Mouse (Mus musculus) heart, embryonic 13.5 days (tissue): ENCODE data around the gene Nat8f4. TPM values are rescaled to one million over a fixed set of nuclear protein-coding genes. Genes with fewer than 3 reads are reported as not detected.
"Not testable (repeated sequence)": the region's sequence is repeated elsewhere in the genome, so short reads cannot be mapped to it uniquely, and the experiment has no call there.

Source experiments
- ATAC-seq: fragments of 200-750 bp; cut with Nextera tagmentation; 2 replicates; pipeline ENCODE4 v1.8.0; 2017; ENCODE audit warnings: moderate TSS enrichment; ENCODE audit not compliant: insufficient number of reproducible peaks, low FRiP score, low TSS enrichment; ENCODE audit errors: extremely low read depth
- H3K27ac ChIP-seq: fragments of 300-500 bp; sonication (generic); replicated peaks from 2 replicates; pipeline ENCODE4 v1.5.1; 2015; ENCODE audit warnings: moderate library complexity, mild to moderate bottlenecking, inconsistent platforms
- H3K27me3 ChIP-seq: fragments of 300-500 bp; sonication (generic); replicated peaks from 2 replicates; pipeline ENCODE4 v1.6.1; 2015; ENCODE audit warnings: mild to moderate bottlenecking, inconsistent platforms
- H3K36me3 ChIP-seq: fragments of 300-500 bp; sonication (generic); 2 replicates; pipeline ENCODE4 v1.6.1; 2015; ENCODE audit warnings: mild to moderate bottlenecking, inconsistent platforms
- H3K4me1 ChIP-seq: fragments of 300-500 bp; sonication (generic); 2 replicates; pipeline ENCODE4 v1.6.1; 2015; ENCODE audit warnings: inconsistent platforms
- H3K4me2 ChIP-seq: fragments of 300-500 bp; sonication (generic); 2 replicates; pipeline ENCODE4 v1.6.1; 2015; ENCODE audit warnings: inconsistent platforms, mild to moderate bottlenecking, moderate library complexity
- H3K4me3 ChIP-seq: fragments of 300-500 bp; sonication (generic); 2 replicates; pipeline ENCODE4 v1.5.1; 2015; ENCODE audit warnings: moderate library complexity, mild to moderate bottlenecking, inconsistent platforms
- H3K9ac ChIP-seq: fragments of 300-500 bp; sonication (generic); 2 replicates; pipeline ENCODE4 v1.6.1; 2015; ENCODE audit warnings: inconsistent platforms, mild to moderate bottlenecking, moderate library complexity
- H3K9me3 ChIP-seq: fragments of 300-500 bp; sonication (generic); 2 replicates; pipeline ENCODE4 v1.6.1; 2016; ENCODE audit warnings: inconsistent platforms
- WGBS: fragments of 180-500 bp; shearing (Covaris S2); methylation state at CpG from one replicate; pipeline ENCODE4 v1.1.7; 2015; ENCODE audit warnings: mixed read lengths; 5-methylcytosine and 5-hydroxymethylcytosine counted together
- polyA plus RNA-seq: library from polyadenylated mRNA; unstranded; fragments of >200 nt; fragmentation: Nextera tagmentation; extraction: Ambion mirVana; gene quantifications from 2 replicates; pipeline ENCODE4 v1.2.1, GENCODE M21; 2015

Nat8f4 gene
- polyA plus RNA-seq, 1 experiment from 2014 or later = 2.2 TPM

- not testable (repeated sequence) for H3K4me1 ChIP-seq, H3K27ac ChIP-seq, H3K27me3 ChIP-seq, H3K36me3 ChIP-seq, ATAC-seq, H3K4me2 ChIP-seq, H3K4me3 ChIP-seq, H3K9ac ChIP-seq
- WGBS = 67% methylated on average over 25 of the region's 25 CpGs
- peaks cover 18% of the 10 kb centered on the region for H3K9me3 ChIP-seq
Observed at GRCm38 (mm10) chr6:85895061-85895648, 9.5 kb downstream of the Nat8f4 start.

- ATAC-seq = no peak
- 77% methylated on average over 2 of the region's 2 CpGs for WGBS
- H3K4me3 ChIP-seq = no peak overlapping the region
- H3K27me3 ChIP-seq = no peaks in the 10 kb centered on the region
- no peak overlapping the region for H3K4me2 ChIP-seq
- H3K9me3 ChIP-seq = peaks cover 23% of the 10 kb centered on the region
- no peak overlapping the region for H3K27ac ChIP-seq
- H3K4me1 ChIP-seq = no peaks in the 10 kb centered on the region
- no peak overlapping the region for H3K9ac ChIP-seq
- no peaks in the 10 kb centered on the region for H3K36me3 ChIP-seq
Observed at GRCm38 (mm10) chr6:85888961-85889360, 15.7 kb downstream of the Nat8f4 start.

- ATAC-seq = no peak
- Histone ChIP-seq H3K4me2 (no peak overlapping the region), H3K9ac (no peak overlapping the region), H3K4me1 (no peaks in the 10 kb centered on the region), H3K27me3 (no peaks in the 10 kb centered on the region), H3K36me3 (no peaks in the 10 kb centered on the region), H3K9me3 (peaks cover 24% of the 10 kb centered on the region), H3K27ac (no peak overlapping the region), H3K4me3 (no peak overlapping the region)
- 92% methylated on average over 1 of the region's 1 CpGs for WGBS
Observed at GRCm38 (mm10) chr6:85884311-85884710, 20.4 kb downstream of the Nat8f4 start.

GRCm38 (mm10) chr6:85883246-85883645 lies 21.4 kb downstream of the Nat8f4 start:
- H3K27ac ChIP-seq, H3K27me3 ChIP-seq, H3K4me3 ChIP-seq, H3K4me1 ChIP-seq, ATAC-seq, H3K9ac ChIP-seq, H3K36me3 ChIP-seq, H3K4me2 ChIP-seq: not testable (repeated sequence)
- 87% methylated on average over 9 of the region's 9 CpGs for WGBS
- H3K9me3 ChIP-seq = peaks cover 24% of the 10 kb centered on the region

GRCm38 (mm10) chr6:85869006-85869405 lies 35.7 kb downstream of the Nat8f4 start, which contains the start of gene Nat8f2:
Gene Nat8f2 (minus strand): TSS chr6:85869158.
- not testable (repeated sequence) for H3K9ac ChIP-seq, H3K9me3 ChIP-seq, H3K36me3 ChIP-seq, H3K4me2 ChIP-seq, ATAC-seq, H3K27me3 ChIP-seq, H3K4me3 ChIP-seq, H3K27ac ChIP-seq, H3K4me1 ChIP-seq
- 80% methylated on average over 5 of the region's 5 CpGs for WGBS

GRCm38 (mm10) chr6:85867726-85868690 lies 36.7 kb downstream of the Nat8f4 start:
- Histone ChIP-seq H3K4me2 (no peak overlapping the region), H3K4me3 (no peak overlapping the region), H3K9me3 (no peaks in the 10 kb centered on the region), H3K27me3 (no peaks in the 10 kb centered on the region), H3K9ac (no peak overlapping the region), H3K36me3 (no peaks in the 10 kb centered on the region), H3K27ac (no peak overlapping the region), H3K4me1 (no peaks in the 10 kb centered on the region)
- ATAC-seq = no peak
- WGBS = 69% methylated on average over 8 of the region's 8 CpGs

- not testable (repeated sequence) for H3K9me3 ChIP-seq, H3K4me2 ChIP-seq, ATAC-seq, H3K27ac ChIP-seq, H3K9ac ChIP-seq, H3K36me3 ChIP-seq, H3K4me1 ChIP-seq, H3K27me3 ChIP-seq, H3K4me3 ChIP-seq
- 19% methylated on average over 1 of the region's 1 CpGs for WGBS
Observed at GRCm38 (mm10) chr6:85866995-85867394, 37.7 kb downstream of the Nat8f4 start.

- ATAC-seq, H3K9me3 ChIP-seq, H3K9ac ChIP-seq, H3K4me2 ChIP-seq, H3K4me1 ChIP-seq, H3K27ac ChIP-seq, H3K36me3 ChIP-seq, H3K4me3 ChIP-seq, H3K27me3 ChIP-seq: not testable (repeated sequence)
- 79% methylated on average over 3 of the region's 3 CpGs for WGBS
Observed at GRCm38 (mm10) chr6:85866166-85866565, 38.5 kb downstream of the Nat8f4 start.

- H3K27me3 ChIP-seq, H3K4me1 ChIP-seq, H3K9me3 ChIP-seq, ATAC-seq, H3K4me2 ChIP-seq, H3K27ac ChIP-seq, H3K9ac ChIP-seq, H3K36me3 ChIP-seq, H3K4me3 ChIP-seq: not testable (repeated sequence)
- 65% methylated on average over 5 of the region's 7 CpGs for WGBS
Observed at GRCm38 (mm10) chr6:85864900-85865639, 39.6 kb downstream of the Nat8f4 start.

GRCm38 (mm10) chr6:85863840-85864239 lies 40.8 kb downstream of the Nat8f4 start:
- 81% methylated on average over 2 of the region's 2 CpGs for WGBS
- no peaks in the 10 kb centered on the region for H3K27me3 ChIP-seq
- no peak overlapping the region for H3K4me3 ChIP-seq
- H3K4me2 ChIP-seq = no peak overlapping the region
- H3K27ac ChIP-seq = no peak overlapping the region
- H3K9me3 ChIP-seq = no peaks in the 10 kb centered on the region
- ATAC-seq = no peak
- H3K36me3 ChIP-seq = no peaks in the 10 kb centered on the region
- H3K9ac ChIP-seq = no peak overlapping the region
- no peaks in the 10 kb centered on the region for H3K4me1 ChIP-seq

- H3K9me3 ChIP-seq = no peaks in the 10 kb centered on the region
- WGBS = 77% methylated on average over 2 of the region's 2 CpGs
- 0 out of 2 replicates have a peak, but pooled peaks cover 3% of the 10 kb centered on the region for H3K27me3 ChIP-seq
- no peak for ATAC-seq
- no peaks in the 10 kb centered on the region for H3K4me1 ChIP-seq
- H3K4me3 ChIP-seq = no peak overlapping the region
- no peaks in the 10 kb centered on the region for H3K36me3 ChIP-seq
- no peak overlapping the region for H3K9ac ChIP-seq
- no peak overlapping the region for H3K27ac ChIP-seq
- no peak overlapping the region for H3K4me2 ChIP-seq
Observed at GRCm38 (mm10) chr6:85863136-85863535, 41.5 kb downstream of the Nat8f4 start.
